Mouse (Mus musculus) ES-CJ7 (cell line): ENCODE results near the gene Olfr593.
"Not testable (repeated sequence)": the region's sequence is repeated elsewhere in the genome, so short reads cannot be mapped to it uniquely, and the experiment has no call there.

ENCODE experiments used
- DNase-seq: peaks from one replicate; pipeline ENCODE4 v3.0.0; 2011; ENCODE audit warnings: low read depth, low spot score

Gene Olfr593

DNA sequence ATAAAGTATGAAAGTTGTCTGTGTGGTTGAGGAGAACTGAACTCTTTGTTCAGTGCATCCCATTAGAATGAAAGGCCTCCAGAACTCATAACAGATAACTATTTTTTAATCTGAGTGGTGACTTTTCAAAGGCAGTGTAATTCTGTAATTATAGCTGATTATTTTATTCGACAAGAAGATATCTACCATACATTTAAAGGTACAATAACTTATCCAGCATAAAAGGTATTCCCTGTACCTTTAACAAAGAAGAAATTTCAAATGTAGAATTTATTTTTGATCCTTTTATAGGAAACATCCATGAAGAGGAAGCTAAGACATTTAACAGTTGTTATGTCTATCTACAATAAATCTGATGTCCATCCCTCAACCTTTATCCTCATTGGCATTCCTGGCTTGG is at the start of gene Olfr593:
Gene Olfr593, plus strand, starts transcription at position 301 of the 400 bp plus-strand sequence.
- DNase-seq = no peak

GRCm38 (mm10) chr7:103169697-103170096 is 42.0 kb upstream of the Olfr593 start:
- DNase-seq = no peak

DNA sequence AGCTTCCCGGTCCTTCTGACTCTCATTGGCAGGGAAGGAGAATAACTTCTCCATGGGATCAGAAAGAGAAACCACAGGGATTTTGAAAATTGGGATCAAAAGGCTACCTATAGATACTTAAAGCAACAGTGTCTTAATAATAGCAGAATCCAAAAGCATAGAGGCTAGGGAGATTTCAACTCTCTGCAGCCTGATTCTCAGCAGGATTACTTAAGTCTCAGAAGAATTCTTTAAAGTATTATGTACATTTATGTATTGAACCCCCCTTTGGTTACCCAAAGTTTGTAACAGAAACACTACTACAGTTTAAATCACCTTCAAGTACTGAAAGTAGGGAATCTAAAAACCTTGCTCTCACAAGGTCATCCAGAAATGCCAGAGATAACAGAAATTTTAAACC is 33.4 kb upstream of the Olfr593 start, which contains the start of gene Olfr591:
Gene Olfr591, minus strand, starts transcription at position 101 of the 400 bp plus-strand sequence.
- DNase-seq = no peak

DNA sequence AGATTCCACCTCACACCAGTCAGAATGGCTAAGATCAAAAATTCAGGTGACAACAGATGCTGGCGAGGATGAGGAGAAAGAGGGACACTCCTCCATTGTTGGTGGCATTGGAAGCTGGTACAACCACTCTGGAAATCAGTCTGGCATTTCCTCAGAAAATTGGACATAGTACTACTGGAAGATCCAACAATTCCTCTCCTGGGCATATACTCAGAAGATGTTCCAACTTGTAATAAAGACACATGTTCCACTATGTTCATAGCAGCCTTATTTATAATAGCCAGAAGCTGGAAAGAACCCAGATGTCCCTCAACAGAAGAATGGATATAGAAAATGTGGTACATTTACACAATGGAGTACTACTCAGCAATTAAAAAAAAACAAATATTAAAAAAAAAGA is 27.2 kb upstream of the Olfr593 start, which contains the start of gene Olfr592:
Gene Olfr592, plus strand, starts transcription at position 301 of the 400 bp plus-strand sequence.
- not testable (repeated sequence) for DNase-seq

DNA sequence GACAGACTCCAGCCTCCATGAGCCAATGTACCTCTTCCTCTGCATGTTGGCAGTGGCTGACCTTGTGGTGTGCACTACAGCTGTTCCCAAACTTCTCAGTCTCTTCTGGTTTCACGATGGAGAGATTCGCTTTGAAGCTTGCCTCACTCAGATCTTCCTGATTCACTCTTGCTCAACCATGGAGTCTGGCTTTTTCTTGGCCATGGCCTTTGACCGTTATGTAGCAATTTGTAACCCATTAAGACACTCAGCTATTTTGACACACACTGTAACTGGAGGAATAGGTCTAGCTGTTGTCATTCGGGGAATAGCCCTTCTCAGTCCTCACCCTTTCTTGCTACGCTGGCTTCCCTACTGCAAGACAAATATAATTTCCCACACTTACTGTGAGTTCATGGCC is 388 bp downstream of the Olfr593 start:
- not testable (repeated sequence) for DNase-seq

DNA sequence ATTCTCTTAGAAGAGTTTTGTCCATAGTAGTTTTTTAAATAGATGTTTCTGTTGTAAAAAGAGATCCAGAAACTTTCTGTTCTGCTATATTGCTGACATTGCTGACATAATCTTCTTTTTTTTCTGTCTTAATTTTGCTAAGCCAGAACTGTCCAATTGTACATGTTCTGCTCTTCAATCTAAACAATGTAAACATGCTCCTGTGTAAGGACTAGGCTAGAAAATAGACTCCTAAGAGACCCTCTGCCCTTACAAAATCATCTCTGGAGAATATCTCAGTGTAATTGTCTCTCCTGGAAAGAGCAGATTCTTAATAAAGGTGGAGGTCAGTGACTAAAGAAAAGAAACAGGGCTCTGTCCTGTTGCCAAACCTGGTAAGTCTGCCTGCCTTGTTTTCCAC is 5.0 kb downstream of the Olfr593 start, which contains the start of gene Olfr594:
Gene Olfr594, plus strand, starts transcription at position 301 of the 400 bp plus-strand sequence.
- DNase-seq = no peak

DNA sequence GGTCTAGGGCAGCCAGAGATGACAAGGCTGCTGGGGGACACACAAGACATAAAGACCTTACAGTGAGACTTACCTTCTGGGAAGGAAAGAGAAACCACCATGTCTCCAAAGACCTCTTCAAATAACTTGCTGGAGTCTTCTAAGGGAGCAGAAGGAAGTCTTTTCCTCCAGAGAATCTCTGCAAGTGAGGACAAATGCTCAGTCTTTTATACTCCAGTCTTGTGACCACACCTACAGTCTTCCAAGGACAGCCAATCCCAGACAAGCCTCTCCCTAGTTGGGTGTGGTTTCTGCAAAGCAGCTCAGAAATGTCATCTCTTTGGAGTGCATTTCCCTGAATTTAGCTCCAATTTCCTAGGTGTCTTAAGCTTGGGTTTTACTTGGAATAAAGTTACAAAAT is 40.7 kb downstream of the Olfr593 start, which contains the start of gene Usp17ld:
Gene Usp17ld, minus strand, starts transcription at position 101 of the 400 bp plus-strand sequence.
- DNase-seq = not testable (repeated sequence)
